ENCODE assay signal across 16 mouse cellular contexts in genomic region chr14:59720386-59720785, GRCm38 (mm10).
DNase-seq lines count a peak whose midpoint lies in the region; ATAC-seq lines count a peak whose summit lies in the region.
"Had no signal": no experiment of that assay in that cellular context is flagged by ENCODE, and none has a peak within 500 bp of the region (broad histone marks: within the 10 kb centered on the region; RNA-seq: fewer than 3 reads in every experiment).

No protein-coding gene starts in this region.

- WGBS in heart, embryonic 12.5 days = 80% methylated on average over 4 of the region's 4 CpGs

- H3K4me2 ChIP-seq in heart, embryonic 12.5 days = no peak overlapping the region
- H3K4me2 ChIP-seq: embryonic facial prominence, embryonic 12.5 days; forebrain, embryonic 15.5 days; heart, embryonic 13.5 days had no signal

- peak; percentile 23 for DNase-seq in heart, adult 11 months
- peak; percentile 28 to 56 for DNase-seq in layer of hippocampus, adult 8-10 months (ENCODE audit: low spot score in 2 of 2)
- DNase-seq in layer of hippocampus, postnatal 36 days = no peak
- DNase-seq in right cerebral cortex, adult 18-20 months = peak; percentile 43
- DNase-seq in right cerebral cortex, postnatal 25 days = no peak
- DNase-seq in urinary bladder, postnatal 36 days (ENCODE audit: low spot score in 2 of 2) = no peak
- DNase-seq: adrenal gland, postnatal 10 days; cerebellum, adult 11-12 months; cerebellum, adult 9-10 months; cerebellum, postnatal 25 days; gastrocnemius, postnatal 14 days; heart, postnatal 36 days had no signal

- H3K36me3 ChIP-seq in heart, embryonic 12.5 days = no peaks in the 10 kb centered on the region
- H3K36me3 ChIP-seq: embryonic facial prominence, embryonic 12.5 days; forebrain, embryonic 15.5 days; heart, embryonic 13.5 days had no signal

- H3K27me3 ChIP-seq in heart, embryonic 12.5 days (replicated peaks) = no peaks in the 10 kb centered on the region
- H3K27me3 ChIP-seq: embryonic facial prominence, embryonic 12.5 days; forebrain, embryonic 15.5 days; heart, embryonic 13.5 days had no signal

- peaks cover 18% of the 10 kb centered on the region for H3K4me1 ChIP-seq in heart, embryonic 12.5 days (replicated peaks)

- H3K9ac ChIP-seq in heart, embryonic 12.5 days = no peak overlapping the region
- H3K9ac ChIP-seq: embryonic facial prominence, embryonic 12.5 days; forebrain, embryonic 15.5 days; heart, embryonic 13.5 days had no signal

- no peak for ATAC-seq in heart, embryonic 12.5 days (ENCODE audit: insufficient number of reproducible peaks, low FRiP score)
- ATAC-seq: forebrain, embryonic 15.5 days had no signal

- no peak overlapping the region for H3K27ac ChIP-seq in heart, embryonic 12.5 days (ENCODE audit: poor library complexity, severe bottlenecking)
- H3K27ac ChIP-seq: embryonic facial prominence, embryonic 12.5 days; forebrain, embryonic 15.5 days; heart, embryonic 13.5 days had no signal

- H3K9me3 ChIP-seq in heart, embryonic 12.5 days (replicated peaks) = no peaks in the 10 kb centered on the region
- H3K9me3 ChIP-seq: embryonic facial prominence, embryonic 12.5 days; forebrain, embryonic 15.5 days; heart, embryonic 13.5 days had no signal

- no peak overlapping the region for H3K4me3 ChIP-seq in heart, embryonic 12.5 days
- H3K4me3 ChIP-seq: embryonic facial prominence, embryonic 12.5 days; forebrain, embryonic 15.5 days; heart, embryonic 13.5 days had no signal

Comparison
In these comparisons a context has a peak if more than half of its experiments do, and no peak if none do; other contexts are left out.
1. DNase-seq: peak in heart, adult 11 months (single experiment), layer of hippocampus, adult 8-10 months (2 of 2) and right cerebral cortex, adult 18-20 months (single experiment); none in layer of hippocampus, postnatal 36 days (0 of 2), right cerebral cortex, postnatal 25 days (single experiment) and urinary bladder, postnatal 36 days (0 of 2).